Mouse (Mus musculus): Measurements from ENCODE around the gene Polr1c.

- no peak for TF ChIP-seq CTCF (IDR thresholded peaks at IDR 0.05; ENCODE audit: low read depth, low read length)
- TF ChIP-seq POLR2AphosphoS5 (IDR thresholded peaks at IDR 0.05; ENCODE audit: insufficient replicate concordance, low read depth, low read length) = no peak
- TF ChIP-seq TAL1 (conservative IDR thresholded peaks at IDR 0.05; ENCODE audit: low read depth, low read length) = no peak
These were observed 48.7 kb upstream of the Polr1c start for GRCm38 (mm10) chr17:46296601-46297000.
